Mouse (Mus musculus) testis, adult 2 months (tissue): Measurements from ENCODE around the gene Rgs7.

Experiments used
- CTCF ChIP-seq: fragments of 200-500 bp; IDR thresholded peaks from 2 replicates; pipeline ENCODE4 v1.5.1; 2012; ENCODE audit warnings: low read depth, mild to moderate bottlenecking, inconsistent platforms, low read length, moderate library complexity; ENCODE audit not compliant: control insufficient read depth, insufficient read depth, insufficient replicate concordance
- POLR2A ChIP-seq: fragments of 200-500 bp; IDR thresholded peaks from 2 replicates; pipeline ENCODE4 v1.6.1; 2012; ENCODE audit warnings: low read depth, mild to moderate bottlenecking, inconsistent platforms, low read length, moderate library complexity; ENCODE audit not compliant: control insufficient read depth

- TF ChIP-seq CTCF = no peak
- no peak for TF ChIP-seq POLR2A
These were observed 367.9 kb downstream of the Rgs7 start for GRCm38 (mm10) chr1:175124416-175124815.
